Mouse (Mus musculus): Measurements from ENCODE around the gene Bbof1. TPM values are rescaled to one million over a fixed set of nuclear protein-coding genes. Genes with fewer than 3 reads are reported as not detected.

Gene Bbof1
- polyA plus RNA-seq, 1 experiment, result 2.3 TPM

- no peak for DNase-seq (ENCODE audit: low spot score)
These were observed 59.8 kb downstream of the Bbof1 start for GRCm38 (mm10) chr12:84468701-84469100.

DNA sequence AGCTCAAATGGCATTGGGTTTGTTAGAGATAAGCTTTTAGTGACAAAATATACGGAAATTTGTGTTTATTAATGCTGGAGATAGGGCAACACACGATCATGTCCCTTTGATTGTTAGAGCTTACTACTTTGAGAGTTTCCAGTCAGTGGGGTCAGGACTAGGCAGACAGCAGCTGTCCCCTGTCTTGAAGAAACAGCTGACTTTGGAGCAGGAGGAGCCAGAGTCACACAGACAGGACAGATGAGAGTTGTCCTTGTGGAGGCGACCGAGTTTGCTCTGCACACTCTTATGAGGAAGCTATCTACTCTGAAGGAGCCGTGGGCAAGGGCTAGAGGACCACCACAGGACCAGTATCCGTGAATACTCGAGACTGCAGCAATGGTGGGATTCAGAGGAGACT is 70.1 kb downstream of the Bbof1 start:
- no peak for DNase-seq (ENCODE audit: low spot score)

DNA sequence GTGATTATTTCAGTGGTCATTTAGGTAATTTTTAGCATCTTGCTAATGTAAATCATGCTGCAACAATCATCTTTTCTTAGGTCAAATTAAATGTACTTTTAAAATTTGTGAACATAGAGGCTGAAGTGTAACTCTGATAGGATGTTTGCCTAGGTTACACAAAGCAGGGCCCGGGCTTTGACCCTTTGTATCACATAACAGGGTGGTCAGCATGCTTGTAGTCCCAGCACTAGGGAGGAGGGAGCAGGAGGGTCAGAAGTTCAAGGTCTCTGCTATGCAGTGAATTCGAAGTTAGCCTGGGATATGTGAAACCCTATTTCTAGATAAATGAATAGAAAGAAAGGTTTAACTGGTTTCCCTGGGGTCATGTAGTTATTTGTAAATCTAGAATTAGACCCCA is 72.4 kb downstream of the Bbof1 start:
- no peak for DNase-seq (ENCODE audit: low spot score)

GRCm38 (mm10) chr12:84482778-84483585 is 74.1 kb downstream of the Bbof1 start:
- DNase-seq (ENCODE audit: low spot score), result no peak

GRCm38 (mm10) chr12:84487324-84488056 is 78.6 kb downstream of the Bbof1 start:
- no peak for DNase-seq (ENCODE audit: low spot score)

Other genes starting within 250 kb of the Bbof1 start
- 11.9 and 16.0 TPM in 2 replicates for gene Elmsan1, start 190.2 kb upstream of the Bbof1 start, polyA plus RNA-seq (2012; rRNA removed)
- gene Ptgr2, start 123.8 kb upstream of the Bbof1 start, polyA plus RNA-seq (2012; rRNA removed), result 33.6 and 38.6 TPM in 2 replicates
- 35.1 and 40.5 TPM in 2 replicates for gene Zfp410, start 92.2 kb upstream of the Bbof1 start, polyA plus RNA-seq (2012; rRNA removed)
- gene Coq6, start 47.4 kb upstream of the Bbof1 start, polyA plus RNA-seq (2012; rRNA removed), result 27.1 and 32.3 TPM in 2 replicates
- 4.2 and 4.4 TPM in 2 replicates for gene Fam161b, start 47.2 kb upstream of the Bbof1 start, polyA plus RNA-seq (2012; rRNA removed)
- gene Entpd5, start within 50 bp of the Bbof1 start, polyA plus RNA-seq (2012; rRNA removed), result 64.4 and 71.3 TPM in 2 replicates
- gene Rnf113a2, start 8.1 kb downstream of the Bbof1 start, polyA plus RNA-seq (2012; rRNA removed), result 20.2 and 22.3 TPM in 2 replicates
- gene Aldh6a1, start 41.9 kb downstream of the Bbof1 start, polyA plus RNA-seq (2012; rRNA removed), result 76.3 and 78.6 TPM in 2 replicates
- gene Lin52, start 42.4 kb downstream of the Bbof1 start, polyA plus RNA-seq (2012; rRNA removed), result 16.4 and 17.0 TPM in 2 replicates
- 0.01 TPM in 1 of 2 replicates, not detected in the other for gene Vsx2, start 160.7 kb downstream of the Bbof1 start, polyA plus RNA-seq (2012; rRNA removed)
- gene Abcd4, start 208.3 kb downstream of the Bbof1 start, polyA plus RNA-seq (2012; rRNA removed), result 31.0 and 39.8 TPM in 2 replicates
- gene Vrtn, start 231.9 kb downstream of the Bbof1 start, polyA plus RNA-seq (2012; rRNA removed), result not detected in 2 replicates